Mouse (Mus musculus) adrenal gland, adult (tissue): ENCODE measurements around the gene Aaed1.
A peak's percentile ranks its signal among the peaks of the same experiment; 100 is the strongest.

ENCODE experiments used
- DNase-seq, 2 experiments: peaks; one replicate each; pipeline ENCODE4 v3.0.0; 2022 to 2023; ENCODE audit warnings: low spot score in 1 of 2; ENCODE audit not compliant: inconsistent age in 2 of 2

The Aaed1 gene

GRCm38 (mm10) chr13:64312024-64312915 is at the start of gene Aaed1:
TSS of gene Aaed1 (minus strand) at chr13:64312710.
- peak; percentile 93 to 98 for DNase-seq

GRCm38 (mm10) chr13:64362139-64362538 is 49.6 kb upstream of the Aaed1 start:
- no peak for DNase-seq

GRCm38 (mm10) chr13:64361020-64361419 is 48.5 kb upstream of the Aaed1 start:
- no peak for DNase-seq

- no peak for DNase-seq
These were observed 47.2 kb upstream of the Aaed1 start for GRCm38 (mm10) chr13:64359702-64360101.

GRCm38 (mm10) chr13:64358476-64358875 is 46.0 kb upstream of the Aaed1 start:
- DNase-seq, result no peak

DNA sequence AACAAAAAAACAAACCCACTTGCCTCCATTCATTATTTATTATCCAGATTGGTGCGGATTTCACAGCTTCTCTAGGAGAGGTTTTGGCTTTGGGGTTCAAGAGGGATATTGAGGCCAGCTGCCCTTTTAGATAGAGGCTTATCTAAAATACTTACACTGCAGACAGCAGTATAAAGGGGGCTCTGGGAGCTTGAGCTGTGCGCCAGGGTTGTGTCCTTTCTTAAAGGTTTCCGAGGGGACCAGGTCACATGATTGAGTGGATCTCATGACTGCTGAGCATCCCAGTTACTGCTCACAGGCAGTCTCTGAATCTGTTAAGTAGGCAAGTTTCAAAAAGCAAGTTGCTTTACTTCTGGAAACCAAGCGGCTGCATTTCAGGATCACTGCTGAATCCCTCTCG is 44.9 kb upstream of the Aaed1 start:
- DNase-seq, result no peak

DNA sequence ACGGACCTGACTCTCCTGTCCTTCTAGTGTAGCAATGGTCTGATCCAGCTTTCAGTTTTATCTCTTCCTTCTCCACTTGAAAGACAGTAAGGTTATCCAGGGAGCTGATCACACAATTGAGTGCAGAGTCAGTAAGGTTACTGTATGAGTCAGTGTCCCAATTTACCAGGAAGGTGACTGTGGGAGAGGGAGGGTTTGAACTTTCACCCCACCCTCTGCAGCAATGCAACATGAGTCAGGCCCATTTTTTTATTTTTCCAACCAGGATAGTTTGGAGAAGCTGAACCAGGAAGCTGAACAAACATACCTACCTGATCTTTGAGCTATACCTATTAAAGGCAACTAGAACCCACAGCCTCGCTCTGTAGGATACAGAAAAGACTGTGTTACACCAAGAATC is 37.0 kb upstream of the Aaed1 start:
- DNase-seq, result peak in 1 of 2 experiments; percentile 72

- DNase-seq, result peak; percentile 13 to 80
These were observed 31.6 kb upstream of the Aaed1 start for GRCm38 (mm10) chr13:64344082-64344501.

DNA sequence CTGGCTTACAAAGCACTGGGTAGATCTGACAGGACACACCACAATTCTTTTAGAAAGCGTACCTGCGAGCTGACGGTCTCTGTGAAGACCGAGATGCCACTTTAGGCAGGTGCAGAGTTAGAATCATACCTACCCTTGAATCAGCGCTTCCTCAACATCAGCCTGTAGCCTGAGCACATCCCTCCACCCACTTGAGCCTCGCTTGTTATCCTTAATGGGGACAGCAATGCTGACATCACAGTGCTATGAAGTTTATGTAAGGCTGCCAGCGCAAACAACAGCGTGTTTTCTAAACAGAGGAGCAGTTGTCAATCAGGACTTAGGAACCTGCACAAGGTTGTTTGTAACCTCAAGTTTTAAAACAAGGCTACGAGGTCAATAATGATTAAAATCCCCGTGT is 31.1 kb upstream of the Aaed1 start:
- DNase-seq, result no peak

GRCm38 (mm10) chr13:64335546-64336132 is 23.1 kb upstream of the Aaed1 start:
- DNase-seq, result peak in 1 of 2 experiments; percentile 54

DNA sequence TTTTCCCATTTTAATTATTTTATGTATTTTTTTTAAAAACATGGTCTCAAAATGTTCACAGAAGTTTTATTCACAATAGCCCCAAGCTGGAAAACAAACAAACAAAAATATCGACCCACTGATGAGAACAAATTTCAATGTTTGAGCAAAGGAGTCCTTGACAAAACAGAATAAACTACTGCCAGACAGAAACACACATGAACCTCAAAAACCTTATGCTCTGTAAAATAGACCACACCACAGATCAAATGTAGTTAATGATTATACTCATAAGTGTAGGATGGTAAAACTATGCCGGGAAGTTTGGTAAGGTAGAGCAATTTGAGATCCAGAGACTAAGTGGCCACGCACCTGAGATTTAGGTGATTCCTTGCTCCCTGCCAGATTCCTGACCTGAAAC is 20.6 kb upstream of the Aaed1 start:
- DNase-seq, result no peak

DNA sequence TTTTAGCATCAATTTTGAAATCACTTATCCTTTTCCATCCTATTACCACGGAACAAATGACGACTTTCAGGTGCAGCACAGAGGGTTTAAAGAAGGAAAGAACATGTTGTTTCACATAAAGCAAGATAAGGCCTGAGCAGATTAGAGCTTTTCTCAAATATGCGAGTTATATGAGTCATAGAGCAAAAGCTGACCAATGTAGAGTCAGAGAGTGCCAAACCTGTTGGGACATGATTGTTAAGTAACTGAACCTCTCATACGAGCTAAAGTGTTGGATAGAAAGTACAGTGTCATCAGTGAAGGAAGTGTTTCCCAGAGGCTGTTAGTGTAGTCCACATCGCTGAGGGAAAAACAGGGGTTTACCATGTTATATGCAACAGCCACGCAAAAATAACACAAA is 19.8 kb upstream of the Aaed1 start:
- DNase-seq, result peak in 1 of 2 experiments; percentile 41

- DNase-seq, result no peak
These were observed 10.2 kb upstream of the Aaed1 start for GRCm38 (mm10) chr13:64322561-64323281.

- DNase-seq, result no peak
These were observed 7.8 kb upstream of the Aaed1 start for GRCm38 (mm10) chr13:64320334-64320733.

- no peak for DNase-seq
These were observed 7.3 kb upstream of the Aaed1 start for GRCm38 (mm10) chr13:64319782-64320181.

DNA sequence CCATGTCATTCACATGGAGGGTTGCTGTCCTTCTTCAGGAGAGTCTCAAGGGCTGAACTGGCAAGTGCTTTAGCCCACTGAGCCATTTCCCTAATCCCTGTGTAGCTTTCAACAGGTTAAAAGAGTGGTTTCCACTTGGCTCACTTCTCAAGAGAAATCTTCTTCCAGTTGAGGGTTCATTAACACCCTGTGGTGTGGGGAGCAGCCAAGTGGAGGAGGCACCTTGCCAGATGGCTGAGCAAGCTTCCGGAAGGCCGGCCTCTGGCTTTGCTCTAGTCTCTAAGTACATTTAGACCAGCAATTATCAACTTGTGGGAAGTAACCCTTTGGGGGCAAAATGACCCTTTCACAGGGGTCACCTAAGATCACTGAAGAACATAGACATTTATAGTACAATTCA is 5.8 kb upstream of the Aaed1 start:
- peak in 1 of 2 experiments; percentile 68 for DNase-seq

- peak in 1 of 2 experiments; percentile 88 for DNase-seq
These were observed 3.1 kb upstream of the Aaed1 start for GRCm38 (mm10) chr13:64315483-64316050.

- no peak for DNase-seq
These were observed 1.5 kb upstream of the Aaed1 start for GRCm38 (mm10) chr13:64314041-64314440.

GRCm38 (mm10) chr13:64312916-64313289 is 393 bp upstream of the Aaed1 start:
- no peak for DNase-seq

DNA sequence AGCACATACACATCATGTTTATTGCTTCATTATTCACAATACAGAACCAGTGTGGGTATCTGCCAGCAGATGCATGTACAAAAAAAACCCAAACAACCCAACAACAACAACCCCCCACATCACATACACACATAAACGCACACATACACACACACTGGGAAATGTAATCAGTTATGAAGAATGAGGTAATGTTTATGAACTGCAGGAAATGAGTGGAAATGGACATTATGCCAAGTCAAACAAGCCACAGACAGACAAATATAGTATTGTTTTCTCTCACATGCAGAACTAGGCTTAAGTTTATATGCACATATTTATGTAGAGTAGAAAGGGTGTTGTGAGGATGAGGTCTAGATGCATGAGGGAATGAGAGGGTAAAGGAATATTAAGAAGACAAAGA is 1.2 kb downstream of the Aaed1 start:
- no peak for DNase-seq

GRCm38 (mm10) chr13:64310585-64310984 is 1.9 kb downstream of the Aaed1 start:
- no peak for DNase-seq
